Mouse (Mus musculus) midbrain, embryonic 14.5 days (tissue): Measurements from ENCODE around the gene Bag6. TPM values are rescaled to one million over a fixed set of nuclear protein-coding genes. Genes with fewer than 3 reads are reported as not detected.

Experiments
- ATAC-seq: fragments of 200-750 bp; cut with Nextera tagmentation; 2 replicates; pipeline ENCODE4 v1.8.0; 2017; ENCODE audit warnings: moderate number of reproducible peaks, moderate library complexity; ENCODE audit not compliant: low FRiP score, low TSS enrichment
- DNase-seq: peaks from one replicate; pipeline ENCODE4 v3.0.0-alpha.2; 2015
- H3K27ac ChIP-seq: fragments of 300-500 bp; sonication (generic); replicated peaks from 2 replicates; pipeline ENCODE4 v1.5.1; 2014; ENCODE audit warnings: mild to moderate bottlenecking, low read depth, low read length, moderate library complexity
- H3K27me3 ChIP-seq: fragments of 300-500 bp; sonication (generic); 2 replicates; pipeline ENCODE4 v1.6.1; 2014; ENCODE audit warnings: low read length, control low read depth, mixed read lengths; ENCODE audit not compliant: control insufficient read depth, insufficient read depth
- H3K36me3 ChIP-seq: fragments of 300-500 bp; sonication (generic); 2 replicates; pipeline ENCODE4 v1.6.1; 2014; ENCODE audit warnings: low read length, control low read depth; ENCODE audit not compliant: control insufficient read depth, insufficient read depth
- H3K4me1 ChIP-seq: fragments of 300-500 bp; sonication (generic); 2 replicates; pipeline ENCODE4 v1.6.1; 2014; ENCODE audit warnings: mild to moderate bottlenecking, antibody characterized with exemption, low read length, control low read depth; ENCODE audit not compliant: control insufficient read depth, insufficient read depth
- H3K4me2 ChIP-seq: fragments of 300-500 bp; sonication (generic); 2 replicates; pipeline ENCODE4 v1.6.1; 2014; ENCODE audit warnings: mild to moderate bottlenecking, low read length, moderate library complexity
- H3K4me3 ChIP-seq: fragments of 300-500 bp; sonication (generic); replicated peaks from 2 replicates; pipeline ENCODE4 v1.5.1; 2014; ENCODE audit warnings: low read depth, low read length
- H3K9ac ChIP-seq: fragments of 300-500 bp; sonication (generic); replicated peaks from 2 replicates; pipeline ENCODE4 v1.6.1; 2014; ENCODE audit warnings: mild to moderate bottlenecking, low read length, moderate library complexity
- H3K9me3 ChIP-seq: fragments of 300-500 bp; sonication (generic); 2 replicates; pipeline ENCODE4 v1.6.1; 2016; ENCODE audit warnings: low read length, control low read depth, mixed read lengths; ENCODE audit not compliant: control insufficient read depth
- WGBS: fragments of 180-500 bp; shearing (Covaris S2); extraction: QIAGEN DNeasy Blood & Tissue Kit; methylation state at CpG from one replicate; pipeline ENCODE4 v1.1.7; 2014; 5-methylcytosine and 5-hydroxymethylcytosine counted together
- polyA plus RNA-seq: library from polyadenylated mRNA; unstranded; fragments of >200 nt; fragmentation: Nextera tagmentation; extraction: Ambion mirVana; gene quantifications from 2 replicates; pipeline ENCODE4 v1.2.1, GENCODE M21; 2014

Gene Bag6
- polyA plus RNA-seq, 1 experiment from 2014 or later = 122 TPM

DNA sequence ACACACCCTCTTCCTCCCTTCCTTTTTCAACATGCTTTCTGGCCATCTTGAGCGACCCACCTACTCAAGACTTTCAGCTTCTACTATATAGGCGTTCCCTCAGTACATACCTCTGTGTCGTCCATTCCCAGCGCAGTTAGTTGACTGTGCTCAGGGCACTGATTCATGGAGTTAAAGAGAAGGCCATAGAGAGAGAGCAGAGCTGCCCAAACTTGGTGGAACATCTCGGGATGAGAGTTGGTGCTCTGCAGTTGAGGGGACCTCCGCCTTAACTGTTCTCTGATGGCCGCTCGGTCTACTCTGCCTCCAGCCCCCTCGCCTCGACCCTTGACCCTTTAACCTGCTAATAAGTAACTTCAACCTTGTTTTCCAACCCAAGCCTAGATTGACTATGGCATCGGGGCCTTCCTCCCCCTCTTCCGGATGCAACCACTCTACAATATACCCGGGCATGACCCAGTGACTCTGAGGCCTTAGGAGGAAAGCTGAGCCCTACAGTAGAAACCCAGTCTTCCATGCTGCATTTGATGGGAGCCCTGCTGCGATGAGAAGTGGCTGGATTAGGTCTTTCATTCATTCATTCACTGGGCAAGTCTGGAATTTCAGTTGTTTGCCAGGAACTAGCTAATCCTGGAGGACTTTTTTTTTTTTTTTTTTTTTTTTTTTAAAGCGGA, 3.3 kb upstream of the Bag6 start, which contains the start of gene Apom:
Gene Apom, minus strand, starts transcription at position 551 of the 674 bp plus-strand sequence.
- ATAC-seq = no peak
- peaks cover 10% of the 10 kb centered on the region for H3K4me1 ChIP-seq
- no peak within 1 kb of the TSS for H3K4me2 ChIP-seq
- H3K27me3 ChIP-seq = no peaks in the 10 kb centered on the region
- no peak within 1 kb of the TSS for H3K27ac ChIP-seq
- no peak within 1 kb of the TSS for H3K4me3 ChIP-seq
- peaks cover 8% of the 10 kb centered on the region; the same call in 1 of the 2 replicates for H3K36me3 ChIP-seq
- H3K9ac ChIP-seq = no peak within 1 kb of the TSS
- WGBS = 88% methylated on average over 15 of the region's 15 CpGs
- DNase-seq = no peak
- no peaks in the 10 kb centered on the region for H3K9me3 ChIP-seq

- Histone ChIP-seq H3K9ac (no peak overlapping the region), H3K9me3 (no peaks in the 10 kb centered on the region), H3K4me3 (no peak overlapping the region), H3K4me2 (no peak overlapping the region), H3K27ac (no peak overlapping the region), H3K4me1 (peaks cover 11% of the 10 kb centered on the region), H3K36me3 (peaks cover 8% of the 10 kb centered on the region; the same call in 1 of the 2 replicates), H3K27me3 (no peaks in the 10 kb centered on the region)
- no peak for DNase-seq
- no peak for ATAC-seq
- WGBS = 86% methylated on average over 3 of the region's 3 CpGs
Observed at GRCm38 (mm10) chr17:35132174-35132560, 2.8 kb upstream of the Bag6 start.

DNA sequence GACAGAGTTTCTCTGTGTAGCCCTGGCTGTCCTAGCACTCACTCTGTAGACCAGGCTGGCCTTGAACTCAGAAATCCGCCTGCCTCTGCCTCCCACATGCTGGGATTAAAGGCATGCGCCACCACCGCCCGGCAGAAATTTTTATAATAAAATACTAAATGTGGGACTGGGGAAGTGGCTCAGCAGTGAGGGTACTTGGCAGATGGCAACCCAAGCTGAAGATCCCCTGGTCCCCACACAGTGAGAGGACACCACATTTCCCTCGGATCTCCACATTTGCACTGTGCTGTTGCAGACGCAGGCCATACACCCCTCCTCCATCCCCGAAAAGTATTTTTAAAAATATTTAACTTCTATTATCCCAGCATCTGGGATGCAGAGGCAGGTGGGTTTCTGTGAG, 1.5 kb upstream of the Bag6 start:
- Histone ChIP-seq H3K4me1 (peaks cover 13% of the 10 kb centered on the region), H3K27me3 (no peaks in the 10 kb centered on the region), H3K9ac (no peak overlapping the region), H3K27ac (no peak overlapping the region), H3K9me3 (no peaks in the 10 kb centered on the region), H3K4me3 (no peak overlapping the region), H3K36me3 (peaks cover 12% of the 10 kb centered on the region), H3K4me2 (no peak overlapping the region)
- no peak for DNase-seq
- no peak for ATAC-seq
- 95% methylated on average over 7 of the region's 7 CpGs for WGBS

- H3K36me3 ChIP-seq = peaks cover 26% of the 10 kb centered on the region
- peak overlapping the region; percentile 96 for H3K27ac ChIP-seq
- no peaks in the 10 kb centered on the region for H3K27me3 ChIP-seq
- H3K9me3 ChIP-seq = no peaks in the 10 kb centered on the region
- H3K4me3 ChIP-seq = peak overlapping the region; percentile 75
- peak overlapping the region; percentile 75 for H3K9ac ChIP-seq
- ATAC-seq (peak; percentile 75), DNase-seq (no peak)
- WGBS = under 1% methylated on average over 42 of the region's 43 CpGs
- peak overlapping the region; percentile 92 for H3K4me2 ChIP-seq
- H3K4me1 ChIP-seq = peaks cover 13% of the 10 kb centered on the region
Observed at GRCm38 (mm10) chr17:35135591-35136320, 778 bp downstream of the Bag6 start.

- WGBS = 97% methylated on average over 3 of the region's 3 CpGs
- Histone ChIP-seq H3K9ac (no peak overlapping the region), H3K4me2 (no peak overlapping the region)
Observed at GRCm38 (mm10) chr17:35139269-35139668, 4.3 kb downstream of the Bag6 start.

DNA sequence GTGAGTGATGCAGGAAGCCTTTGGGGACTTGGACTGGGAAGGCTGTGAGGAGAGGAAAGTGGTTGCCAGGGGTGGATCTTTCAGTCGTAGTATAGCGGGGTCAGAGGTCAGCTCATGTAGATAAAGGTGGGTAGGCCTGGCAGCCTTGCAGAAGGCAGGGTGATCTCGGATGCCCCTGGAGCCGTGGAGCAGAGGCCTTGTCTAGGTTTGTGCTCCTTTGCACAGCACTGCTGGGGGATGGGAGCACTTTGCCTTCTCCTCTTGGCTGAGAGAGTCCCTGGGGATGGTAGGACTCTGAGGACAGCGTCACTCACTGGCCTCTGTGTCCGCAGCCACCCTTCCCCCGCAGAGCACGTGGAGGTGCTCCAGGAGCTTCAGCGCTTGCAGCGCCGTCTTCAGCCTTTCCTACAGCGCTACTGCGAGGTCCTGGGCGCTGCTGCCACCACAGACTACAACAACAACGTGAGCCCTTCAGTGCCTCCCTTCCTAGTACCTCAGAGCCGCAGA, 5.6 kb downstream of the Bag6 start:
- H3K4me1 ChIP-seq = peaks cover 13% of the 10 kb centered on the region
- no peak overlapping the region for H3K27ac ChIP-seq
- H3K9ac ChIP-seq = no peak overlapping the region
- WGBS = 82% methylated on average over 16 of the region's 16 CpGs
- H3K36me3 ChIP-seq = peaks cover 74% of the 10 kb centered on the region
- no peaks in the 10 kb centered on the region for H3K27me3 ChIP-seq
- DNase-seq (no peak), ATAC-seq (no peak)
- H3K9me3 ChIP-seq = no peaks in the 10 kb centered on the region
- H3K4me2 ChIP-seq = no peak overlapping the region
- no peak overlapping the region for H3K4me3 ChIP-seq

More at GRCm38 (mm10) chr17:35139269-35139668, 4.3 kb downstream of the Bag6 start:
- Histone ChIP-seq H3K4me1 (peaks cover 13% of the 10 kb centered on the region), H3K27ac (no peak overlapping the region), H3K27me3 (no peaks in the 10 kb centered on the region), H3K9me3 (no peaks in the 10 kb centered on the region), H3K36me3 (peaks cover 61% of the 10 kb centered on the region), H3K4me3 (no peak overlapping the region)
- DNase-seq (no peak), ATAC-seq (no peak)

GRCm38 (mm10) chr17:35141971-35142370, 7.0 kb downstream of the Bag6 start:
- Histone ChIP-seq H3K27ac (no peak overlapping the region), H3K27me3 (no peaks in the 10 kb centered on the region), H3K4me2 (no peak overlapping the region), H3K4me1 (peaks cover 4% of the 10 kb centered on the region), H3K36me3 (peaks cover 88% of the 10 kb centered on the region), H3K4me3 (no peak overlapping the region), H3K9me3 (no peaks in the 10 kb centered on the region), H3K9ac (no peak overlapping the region)
- ATAC-seq = no peak
- no peak for DNase-seq
- WGBS = 89% methylated on average over 6 of the region's 6 CpGs

- Histone ChIP-seq H3K9me3 (no peaks in the 10 kb centered on the region), H3K4me1 (no peaks in the 10 kb centered on the region), H3K36me3 (peaks cover 99% of the 10 kb centered on the region), H3K9ac (no peak overlapping the region), H3K27ac (no peak overlapping the region), H3K27me3 (no peaks in the 10 kb centered on the region), H3K4me3 (no peak overlapping the region), H3K4me2 (no peak overlapping the region)
- DNase-seq = no peak
- ATAC-seq = no peak
- WGBS = 92% methylated on average over 5 of the region's 5 CpGs
Observed at GRCm38 (mm10) chr17:35146139-35146538, 11.2 kb downstream of the Bag6 start.
